Comparison of ENCODE assay signal across 31 mouse cellular contexts in the genomic region with DNA sequence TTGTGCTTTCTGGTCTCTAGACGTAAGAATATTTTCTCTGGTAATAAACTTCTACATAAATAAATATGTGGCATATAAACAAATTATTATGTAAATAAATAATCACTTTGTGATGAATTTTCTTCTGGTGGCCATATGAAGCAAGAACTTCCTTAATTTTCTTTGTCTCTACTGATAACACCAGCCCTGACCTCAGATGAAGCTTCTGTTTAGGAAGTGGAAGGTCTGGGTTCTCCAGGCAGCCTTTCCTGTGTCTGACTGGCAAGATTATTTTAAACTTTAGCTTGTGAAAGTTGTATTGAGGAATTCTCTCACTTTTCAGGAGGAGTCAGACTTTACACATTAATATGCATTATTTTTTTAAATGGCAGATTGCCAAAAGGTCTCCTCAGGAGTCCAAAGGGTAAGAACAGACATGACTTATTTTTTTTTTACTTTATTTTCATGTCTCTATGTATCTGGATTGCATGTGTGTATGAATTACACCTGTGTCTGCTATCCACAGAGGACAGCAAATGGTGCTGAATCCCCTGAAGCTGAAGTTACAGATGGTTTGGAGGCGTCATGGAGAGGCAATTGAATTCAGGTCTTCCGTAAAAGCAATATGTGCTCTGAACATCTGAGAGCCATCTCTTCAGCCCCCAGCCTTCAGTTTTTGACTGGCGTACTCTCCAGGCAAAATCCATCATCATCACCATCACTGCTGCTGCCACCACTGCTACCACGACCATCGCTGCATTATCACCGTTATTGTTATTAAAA. TPM values are rescaled to one million over a fixed set of nuclear protein-coding genes. Genes with fewer than 3 reads are reported as not detected.
DNase-seq lines count a peak whose midpoint lies in the region; ATAC-seq and TF ChIP-seq lines count a peak whose summit lies in the region.
"Had no signal": no experiment of that assay in that cellular context is flagged by ENCODE, and none has a peak within 500 bp of the region (broad histone marks: within the 10 kb centered on the region; RNA-seq: fewer than 3 reads in every experiment).

No protein-coding gene starts in this region.

- no peak overlapping the region for H3K9ac ChIP-seq in MEL (ENCODE audit: control insufficient read depth, low read depth, low read length, poor library complexity, severe bottlenecking)
- H3K9ac ChIP-seq in neural tube, embryonic 15.5 days (replicated peaks): no peak overlapping the region
- H3K9ac ChIP-seq in forebrain, embryonic 14.5 days (ENCODE audit: low read length): no peak overlapping the region
- H3K9ac ChIP-seq: forebrain, postnatal 0 days; heart, embryonic 15.5 days had no signal

- no peak overlapping the region for H3K4me2 ChIP-seq in neural tube, embryonic 15.5 days
- H3K4me2 ChIP-seq in forebrain, embryonic 14.5 days (ENCODE audit: low read length): no peak overlapping the region
- H3K4me2 ChIP-seq: heart, embryonic 15.5 days; liver, embryonic 11.5 days had no signal

- TF ChIP-seq RAD21 in MEL (IDR thresholded peaks at IDR 0.05; ENCODE audit: low read depth, low read length): no peak

- no peak for TF ChIP-seq POLR2A in MEL (IDR thresholded peaks at IDR 0.05; ENCODE audit: control insufficient read depth in 1 of 2, insufficient read depth in 1 of 2, low read depth in 1 of 2, low read length in 2 of 2, poor library complexity in 1 of 2)

- no peaks in the 10 kb centered on the region for H3K79me2 ChIP-seq in MEL (ENCODE audit: control insufficient read depth, insufficient read depth, low read length, poor library complexity)

- DNase-seq in MEL (ENCODE audit: low read depth, low spot score) (peak; percentile 8), MN1 (ENCODE audit: low spot score) (no peak)
- DNase-seq in layer of hippocampus, adult 9-11 months: peak; percentile 45
- peak; percentile 6 for DNase-seq in right cerebral cortex, postnatal 25 days
- no peak for DNase-seq in forebrain, embryonic 14.5 days (ENCODE audit: low spot score)
- DNase-seq: adrenal gland, postnatal 14 days; cerebellum, adult 11 months; cerebellum, postnatal 10 days; embryo, embryonic 11 days; forebrain, postnatal 0 days; gastrocnemius, adult 2 months; heart, adult 18-20 months; kidney, postnatal 4 days; lung, adult 2 months; retina, postnatal 1 day; thymus, adult 18-20 months had no signal

- TF ChIP-seq CTCF in MEL (IDR thresholded peaks at IDR 0.05 in 2 of 3, conservative IDR thresholded peaks at IDR 0.05 in 1 of 3; ENCODE audit: control insufficient read depth in 1 of 3, insufficient read depth in 1 of 3, low read depth in 2 of 3, low read length in 3 of 3, poor library complexity in 1 of 3, severe bottlenecking in 1 of 3): no peak

- H3K4me3 ChIP-seq in MEL (ENCODE audit: control insufficient read depth in 1 of 2, insufficient read depth in 1 of 2, low read depth in 2 of 2, low read length in 2 of 2): no peak overlapping the region
- no peak overlapping the region for H3K4me3 ChIP-seq in neural tube, embryonic 15.5 days (replicated peaks)
- H3K4me3 ChIP-seq in forebrain, embryonic 14.5 days (ENCODE audit: low read depth, low read length): no peak overlapping the region
- H3K4me3 ChIP-seq: gastrocnemius, adult 2 months; heart, embryonic 15.5 days had no signal

- WGBS in neural tube, embryonic 15.5 days: 92% methylated on average over 7 of the region's 7 CpGs
- WGBS in forebrain, embryonic 14.5 days: 90% methylated on average over 7 of the region's 7 CpGs

- no peaks in the 10 kb centered on the region for H3K9me3 ChIP-seq in MEL (replicated peaks; ENCODE audit: insufficient read depth, low read length)
- no peaks in the 10 kb centered on the region for H3K9me3 ChIP-seq in neural tube, embryonic 15.5 days (replicated peaks)
- H3K9me3 ChIP-seq in forebrain, embryonic 14.5 days (replicated peaks; ENCODE audit: control insufficient read depth, low read length): no peaks in the 10 kb centered on the region
- H3K9me3 ChIP-seq: heart, embryonic 15.5 days had no signal

- H3K27ac ChIP-seq in MEL (ENCODE audit: control insufficient read depth, low read depth, low read length): no peak overlapping the region
- H3K27ac ChIP-seq in neural tube, embryonic 15.5 days (replicated peaks): no peak overlapping the region
- no peak overlapping the region for H3K27ac ChIP-seq in forebrain, embryonic 14.5 days (ENCODE audit: low read depth, low read length)
- H3K27ac ChIP-seq: gastrocnemius, adult 2 months; heart, embryonic 15.5 days had no signal

- no peaks in the 10 kb centered on the region for H3K27me3 ChIP-seq in MEL (ENCODE audit: control insufficient read depth in 1 of 2, insufficient read depth in 2 of 2, low read length in 2 of 2)
- H3K27me3 ChIP-seq in neural tube, embryonic 15.5 days (replicated peaks): no peaks in the 10 kb centered on the region
- no peaks in the 10 kb centered on the region for H3K27me3 ChIP-seq in forebrain, embryonic 14.5 days (replicated peaks; ENCODE audit: control insufficient read depth, insufficient read depth, low read length)
- H3K27me3 ChIP-seq: heart, embryonic 15.5 days had no signal

- H3K36me3 ChIP-seq in MEL (ENCODE audit: control insufficient read depth in 1 of 2, insufficient read depth in 2 of 2, low read length in 2 of 2): no peaks in the 10 kb centered on the region
- no peaks in the 10 kb centered on the region for H3K36me3 ChIP-seq in neural tube, embryonic 15.5 days
- H3K36me3 ChIP-seq in forebrain, embryonic 14.5 days (ENCODE audit: control insufficient read depth, insufficient read depth, low read length): no peaks in the 10 kb centered on the region
- H3K36me3 ChIP-seq: heart, embryonic 15.5 days had no signal

- H3K4me1 ChIP-seq in MEL (ENCODE audit: control insufficient read depth in 1 of 2, insufficient read depth in 2 of 2, low read length in 2 of 2): no peaks in the 10 kb centered on the region
- no peaks in the 10 kb centered on the region for H3K4me1 ChIP-seq in neural tube, embryonic 15.5 days
- H3K4me1 ChIP-seq in forebrain, embryonic 14.5 days (ENCODE audit: control insufficient read depth, insufficient read depth, low read length): no peaks in the 10 kb centered on the region
- H3K4me1 ChIP-seq: heart, embryonic 15.5 days had no signal

- peak; percentile 66; the same call in 1 of the 2 replicates for ATAC-seq in common myeloid progenitor, adult 5-6 weeks (replicated peaks; ENCODE audit: low read depth, poor library complexity, severe bottlenecking)
- no peak for ATAC-seq in neural tube, embryonic 15.5 days (ENCODE audit: low FRiP score)
- ATAC-seq in forebrain, embryonic 14.5 days: no peak
- ATAC-seq: activated CD4-positive, CD25-positive, alpha-beta regulatory T cell, adult 4 months; forebrain, postnatal 0 days; hindbrain, embryonic 16.5 days; intestine, embryonic 16.5 days had no signal

- TF ChIP-seq EP300 in MEL (IDR thresholded peaks at IDR 0.05; ENCODE audit: low read depth in 1 of 2, low read length in 2 of 2): no peak

TF ChIP-seq in MEL, 35 proteins besides CTCF, POLR2A, EP300 and RAD21:
- TF ChIP-seq MEF2A (IDR thresholded peaks at IDR 0.05; ENCODE audit: extremely low read depth, insufficient replicate concordance, low read depth, low read length, poor library complexity, severe bottlenecking) (no peak), JUND (IDR thresholded peaks at IDR 0.05; ENCODE audit: low read depth, low read length) (no peak), GABPA (IDR thresholded peaks at IDR 0.05; ENCODE audit: low read depth, low read length) (no peak), HCFC1 (IDR thresholded peaks at IDR 0.05; ENCODE audit: low read depth, low read length) (no peak), KAT2A (conservative IDR thresholded peaks at IDR 0.05; ENCODE audit: low read depth, low read length) (no peak), NRF1 (IDR thresholded peaks at IDR 0.05; ENCODE audit: insufficient read depth, low read depth, low read length, poor library complexity, severe bottlenecking) (no peak), MXI1 (IDR thresholded peaks at IDR 0.05; ENCODE audit: low read depth, low read length) (no peak), SIN3A (IDR thresholded peaks at IDR 0.05; ENCODE audit: low read length) (no peak), RCOR1 (IDR thresholded peaks at IDR 0.05; ENCODE audit: low read depth, low read length) (no peak), GATA1 (IDR thresholded peaks at IDR 0.05; ENCODE audit: low read depth, low read length) (no peak), CHD2 (IDR thresholded peaks at IDR 0.05; ENCODE audit: low read length) (no peak), NELFE (IDR thresholded peaks at IDR 0.05; ENCODE audit: low read depth, low read length) (no peak)

RNA-seq across cellular contexts. Expression of a gene that starts 38.5 kb away (rescaled TPM):
- not detected in 2 replicates for total RNA-seq in MEL (2012; rRNA removed)
- not detected for polyA plus RNA-seq in MEL (2012; ENCODE audit: insufficient read depth in 1 of 2, insufficient read length in 2 of 2, low read depth in 1 of 2, low replicate concordance in 2 of 2, missing spikeins in 1 of 2)
- not detected in 2 replicates for total RNA-seq in common myeloid progenitor, adult 5-6 weeks (2017)
- polyA plus RNA-seq in neural tube, embryonic 15.5 days (2015; fragmentation: Nextera tagmentation; extraction: Ambion mirVana): not detected in 2 replicates
- not detected in 2 replicates for polyA plus RNA-seq in forebrain, embryonic 14.5 days (2014; fragmentation: Nextera tagmentation; extraction: Ambion mirVana)
- total RNA-seq: adrenal gland, postnatal 14 days; forebrain, postnatal 0 days; gastrocnemius, adult 2 months; heart, adult 18-20 months; hematopoietic stem cell, adult 5-6 weeks; megakaryocyte-erythroid progenitor cell, adult 5-6 weeks; midbrain, postnatal 0 days had no signal
- polyA plus RNA-seq: activated CD4-positive, CD25-positive, alpha-beta regulatory T cell, adult 4 months; embryonic facial prominence, embryonic 14.5 days; forebrain, postnatal 0 days; heart, embryonic 15.5 days; hindbrain, embryonic 16.5 days; intestine, embryonic 16.5 days; kidney, embryonic 14.5 days; limb, embryonic 11.5 days; liver, embryonic 11.5 days; lung, adult 2 months; midbrain, postnatal 0 days; spleen, adult 2 months; stomach, embryonic 14.5 days had no signal

Comparison
In these comparisons a context has a peak if more than half of its experiments do, and no peak if none do; other contexts are left out.
1. DNase-seq: peak in MEL (single experiment), layer of hippocampus, adult 9-11 months (single experiment) and right cerebral cortex, postnatal 25 days (single experiment); none in forebrain, embryonic 14.5 days (single experiment) and MN1 (single experiment).